Mouse (Mus musculus) heart, adult 9 months (tissue): ENCODE measurements around the gene Npr1.

ENCODE experiments used
- DNase-seq, 2 experiments: peaks; one replicate each; pipeline ENCODE4 v3.0.0; 2022; ENCODE audit warnings: low spot score in 2 of 2

The Npr1 gene

DNA sequence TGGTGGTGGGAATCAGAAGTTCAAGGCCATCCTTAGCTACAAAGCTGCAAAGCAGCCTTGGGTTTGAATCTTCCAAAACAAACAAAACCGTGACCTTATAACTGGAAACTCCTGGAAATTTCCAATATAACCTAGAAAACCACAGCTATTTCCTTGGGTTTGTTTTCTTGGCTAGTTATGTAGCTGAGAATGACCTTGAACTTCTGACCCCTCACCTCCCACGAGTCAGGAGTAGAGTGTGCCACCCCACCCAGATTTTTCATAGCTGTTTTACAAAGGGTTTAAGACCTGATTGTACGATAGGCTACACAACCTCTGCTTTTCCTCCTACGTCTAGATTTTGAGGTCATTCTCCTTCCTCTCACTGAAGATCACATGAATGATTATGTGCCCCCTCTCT is 28.5 kb downstream of the Npr1 start:
- no peak for DNase-seq

DNA sequence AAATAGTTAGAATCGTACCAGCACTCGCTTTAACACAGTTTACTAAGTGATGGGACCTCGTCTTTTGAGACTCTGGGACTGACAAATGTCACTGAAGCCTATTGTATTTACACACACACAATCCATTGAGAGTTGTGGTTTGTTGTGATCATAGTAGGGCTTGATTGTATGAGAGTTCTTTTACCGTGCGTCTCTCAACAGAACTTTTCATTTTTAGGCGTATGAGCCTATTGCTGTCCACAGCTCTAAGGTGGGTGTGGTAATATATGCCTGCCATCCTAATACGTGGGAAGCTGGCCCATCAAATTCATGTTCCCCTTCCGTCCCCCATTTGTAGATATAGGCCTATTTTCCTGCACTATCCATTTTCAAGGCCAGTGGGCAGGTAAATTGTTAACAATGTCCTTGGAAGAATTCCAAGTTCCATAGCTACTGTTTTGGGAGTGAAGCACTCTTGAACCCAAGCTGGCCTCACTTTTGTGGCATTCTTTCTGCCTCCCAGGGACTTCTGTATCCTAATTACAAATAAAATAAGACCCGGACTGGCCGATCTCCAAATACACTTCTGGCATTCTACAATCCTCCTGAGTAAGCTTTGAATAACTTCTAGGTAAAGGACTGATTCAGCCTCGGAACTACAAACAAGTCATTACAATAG is 31.5 kb downstream of the Npr1 start:
- no peak for DNase-seq

DNA sequence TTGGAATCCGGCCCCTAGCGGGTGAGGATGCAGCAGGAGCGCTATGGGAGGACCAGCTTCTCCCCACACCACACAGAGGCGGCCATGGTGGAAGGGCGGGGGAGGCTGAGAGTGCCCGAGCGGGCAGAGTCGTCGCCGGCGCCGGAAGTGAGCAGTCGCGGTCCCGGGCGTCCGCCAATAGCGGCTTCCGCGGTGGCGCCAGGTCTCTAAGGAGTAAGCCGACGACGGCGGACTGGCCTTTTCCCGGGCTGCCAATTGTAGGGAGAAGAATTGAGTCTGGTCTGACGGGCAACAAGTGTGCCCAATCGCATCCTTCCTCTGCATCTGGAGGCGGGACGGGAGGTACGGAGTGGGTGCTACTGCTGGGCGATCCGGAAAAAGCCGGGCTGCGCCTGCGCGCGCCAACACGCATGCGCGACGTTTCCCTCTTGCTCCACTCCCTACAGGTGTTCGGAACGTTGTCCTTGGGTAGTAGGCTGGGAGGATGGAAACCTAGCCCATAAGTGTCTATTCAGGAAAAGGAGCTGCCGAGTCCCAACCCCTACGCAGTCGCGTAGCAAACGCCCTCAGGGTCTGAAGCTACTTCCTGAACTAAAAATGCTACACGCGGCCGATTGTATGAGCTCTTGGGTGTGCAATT is 32.2 kb downstream of the Npr1 start, which contains the start of gene Ints3:
TSS of gene Ints3 (minus strand) at position 242 of the 640 bp plus-strand sequence.
- DNase-seq: peak; percentile 100

DNA sequence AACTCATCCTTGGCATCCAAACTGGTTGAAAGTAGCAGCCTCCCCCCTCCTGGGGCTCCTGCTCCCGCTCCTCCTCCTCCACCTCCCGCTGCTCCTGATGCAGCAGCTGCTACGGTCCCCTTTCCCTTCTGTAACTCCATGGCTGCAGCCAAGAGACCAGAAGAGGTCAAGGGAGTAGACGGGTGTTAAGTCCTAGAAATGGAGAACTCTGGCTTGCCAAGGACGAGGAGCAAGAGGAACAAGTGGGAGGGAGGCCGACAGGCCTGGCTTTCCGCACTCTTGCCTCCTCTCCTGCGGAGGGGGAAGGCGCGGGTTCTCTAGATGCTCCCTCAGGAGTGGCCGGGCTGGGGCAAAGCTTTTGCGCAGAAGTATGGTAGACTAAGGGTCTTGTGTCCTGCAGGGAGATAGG is 32.9 kb downstream of the Npr1 start:
- DNase-seq: no peak

DNA sequence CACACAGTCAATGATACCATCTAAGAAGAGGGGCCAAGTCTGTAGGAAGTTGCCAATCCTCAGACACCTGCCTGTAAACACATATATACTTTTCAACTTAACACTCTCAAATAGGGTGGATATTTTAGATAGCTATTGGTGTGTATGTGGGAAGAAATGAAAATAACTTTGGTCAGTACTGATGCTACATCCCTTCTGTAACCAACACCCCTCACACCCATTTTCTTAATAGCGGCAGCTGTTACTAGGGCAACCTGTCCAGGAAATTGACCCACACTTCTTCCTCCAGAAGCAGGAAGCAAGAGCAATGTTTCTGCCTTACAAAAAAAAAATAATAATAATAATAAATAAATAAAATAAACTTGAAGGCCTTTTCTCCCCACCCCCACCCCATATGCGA is 33.3 kb downstream of the Npr1 start:
- DNase-seq: no peak

DNA sequence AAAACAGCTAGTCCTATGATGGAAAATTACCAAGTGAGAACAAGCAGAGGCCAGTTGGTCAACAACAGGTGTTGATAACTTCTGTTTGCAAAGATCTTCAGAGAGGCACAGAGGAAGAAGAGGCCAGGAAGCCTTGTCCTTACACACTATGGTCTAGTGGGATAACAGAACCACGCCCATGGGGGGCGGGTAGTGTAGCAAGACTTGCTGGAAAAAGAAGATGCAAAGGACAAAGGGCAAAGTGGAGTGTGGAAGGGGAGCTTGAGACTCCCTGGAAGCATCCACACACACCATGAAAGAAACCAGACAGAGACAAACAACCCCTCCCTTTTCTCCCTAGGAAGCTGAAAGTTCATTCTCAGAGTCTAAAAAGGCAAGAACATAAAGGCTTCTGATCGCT is 36.1 kb downstream of the Npr1 start:
- no peak for DNase-seq

DNA sequence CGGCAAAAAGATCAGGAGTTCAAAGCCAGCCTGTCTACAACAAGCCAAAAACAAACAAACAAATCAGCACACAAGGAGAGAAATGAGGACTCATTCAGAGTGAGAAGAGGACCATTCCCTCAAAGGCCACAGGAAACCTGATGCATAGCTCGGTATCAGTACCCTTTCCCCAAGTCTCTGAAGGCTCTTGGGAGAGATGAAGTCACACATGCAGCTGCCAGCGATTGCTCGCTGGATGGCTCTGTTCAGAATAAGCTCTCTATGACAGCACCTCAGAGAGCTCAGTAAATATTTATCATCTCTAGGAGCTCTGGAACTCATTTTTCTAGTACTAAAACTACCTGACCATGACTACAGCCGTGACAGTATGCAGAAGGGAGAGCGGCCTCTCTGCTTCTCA is 37.5 kb downstream of the Npr1 start:
- DNase-seq: no peak

DNA sequence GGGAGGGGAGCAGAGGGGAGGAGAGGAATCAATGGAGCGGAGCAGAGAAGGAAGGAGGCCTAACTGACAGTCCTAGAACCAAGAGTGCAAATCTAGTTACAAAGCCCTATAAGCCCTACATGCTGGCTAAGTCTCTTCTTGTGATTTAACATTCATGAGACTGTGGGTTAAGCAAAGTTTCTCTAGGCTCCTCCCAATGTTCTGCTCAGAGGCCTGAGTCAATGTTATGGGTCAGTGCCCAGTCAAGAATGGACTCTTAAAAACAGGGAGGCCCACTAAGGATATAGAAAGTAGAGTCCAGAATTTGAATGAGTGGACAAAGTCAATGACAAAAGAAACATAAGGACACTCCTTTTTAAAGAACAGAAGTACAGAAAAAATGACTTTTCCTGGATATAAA is 38.1 kb downstream of the Npr1 start:
- DNase-seq: no peak

DNA sequence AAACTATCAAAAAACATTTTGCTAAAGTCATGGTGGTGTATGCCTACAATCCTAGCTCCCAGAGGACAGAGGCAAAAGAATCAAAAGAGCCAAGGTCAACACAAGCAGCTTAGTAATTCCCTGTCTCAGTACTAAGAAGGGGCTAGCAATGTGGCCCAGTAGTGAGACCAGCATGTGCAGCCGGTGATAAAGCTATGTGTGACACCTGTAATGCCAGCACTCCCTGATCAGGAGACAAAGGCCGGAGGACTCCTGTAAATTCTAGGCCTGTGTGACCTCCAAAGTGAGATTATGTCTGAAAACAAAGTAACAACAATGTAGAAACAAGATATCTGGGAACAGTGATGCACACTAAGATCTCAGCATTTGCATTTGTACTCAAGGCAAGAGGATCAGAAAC is 40.2 kb downstream of the Npr1 start:
- no peak for DNase-seq

DNA sequence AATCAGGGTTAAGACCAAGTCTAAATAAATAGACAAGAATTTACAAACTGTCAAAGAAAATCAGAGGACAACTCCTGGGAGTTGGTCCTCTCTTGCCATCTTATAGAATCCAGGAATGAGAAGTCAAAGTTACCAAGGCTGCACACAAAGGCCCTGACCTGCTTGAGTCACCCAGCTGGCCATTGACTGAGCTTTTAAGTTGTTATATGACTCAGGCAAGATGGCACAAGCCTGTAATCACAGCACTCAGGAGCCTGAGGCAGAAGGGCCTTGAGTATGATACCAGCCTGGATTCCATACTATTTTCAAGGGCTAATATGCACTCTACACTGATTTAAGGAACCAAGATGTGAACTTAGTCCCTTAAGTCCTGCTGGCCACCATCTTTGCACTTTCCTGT is 42.1 kb downstream of the Npr1 start:
- DNase-seq: no peak

DNA sequence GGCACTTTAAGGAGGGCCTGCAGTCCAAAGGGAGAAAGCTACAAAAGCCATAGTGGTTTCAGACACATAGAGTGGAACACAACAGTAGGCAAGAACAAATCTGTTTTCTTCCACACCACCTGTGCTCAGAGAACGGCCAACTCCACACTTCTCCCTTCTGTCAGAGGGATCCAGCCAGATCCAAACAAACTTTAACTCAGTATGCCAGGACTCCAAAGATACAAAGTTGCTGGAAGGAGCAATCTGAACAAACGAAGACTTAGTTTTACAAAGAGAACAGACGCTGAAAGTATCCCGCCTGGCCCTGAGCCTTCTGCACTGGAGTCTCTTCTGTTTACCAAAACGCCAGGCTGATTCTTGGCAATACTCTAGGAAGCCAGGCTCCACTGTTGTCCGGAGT is 45.0 kb downstream of the Npr1 start:
- no peak for DNase-seq

DNA sequence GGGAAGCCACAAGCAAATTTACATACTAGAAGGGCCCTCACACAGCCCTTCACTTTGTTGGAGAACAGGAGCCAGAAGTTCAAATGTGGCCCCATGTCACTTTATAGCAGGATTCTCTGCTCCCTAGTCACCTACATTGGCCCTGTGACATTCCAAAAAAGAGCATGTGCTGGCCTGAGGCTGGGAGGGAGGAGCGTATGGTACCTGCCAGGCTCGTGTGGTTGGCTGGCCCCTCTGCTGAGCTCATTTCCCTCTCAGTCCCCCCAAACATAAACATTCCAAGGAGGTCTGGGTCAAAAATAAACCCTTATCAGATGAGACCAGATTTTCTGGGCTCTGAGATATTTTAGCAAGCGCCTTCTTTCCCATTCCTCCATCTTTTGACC is 52.7 kb downstream of the Npr1 start:
- no peak for DNase-seq

DNA sequence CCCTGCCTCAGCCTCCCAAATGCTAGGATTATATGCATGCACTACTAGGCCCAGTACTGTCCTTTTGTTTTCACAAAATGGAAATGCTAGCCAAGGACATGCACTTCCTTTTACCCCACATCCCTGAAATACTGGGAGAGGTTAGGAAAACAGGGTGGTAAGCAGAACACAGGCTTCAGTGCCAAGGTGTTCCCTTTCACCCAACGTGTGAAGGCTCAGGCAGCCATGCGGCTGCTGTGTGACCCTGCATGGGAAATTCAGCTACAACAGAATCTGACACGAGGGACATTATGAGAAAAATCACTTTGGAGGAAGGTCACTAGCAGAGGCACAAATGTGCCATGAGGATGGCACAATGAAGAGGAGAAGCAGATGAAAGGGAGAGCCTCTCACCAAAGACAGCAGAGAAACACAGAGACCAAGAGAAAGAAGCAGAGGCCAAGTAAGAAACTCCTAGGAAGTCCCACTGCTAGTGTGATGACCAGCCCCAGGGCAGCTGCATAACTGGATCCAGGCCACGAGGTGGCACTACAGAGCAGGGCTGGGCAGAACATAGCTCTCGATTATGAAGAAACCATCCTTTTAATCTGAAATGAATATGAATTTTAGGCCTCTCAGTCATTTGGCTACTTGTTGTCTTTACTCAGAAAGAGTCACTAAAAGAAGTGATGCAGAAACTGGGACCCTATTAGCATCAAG is 53.2 kb downstream of the Npr1 start:
- DNase-seq: peak; percentile 58 to 71

DNA sequence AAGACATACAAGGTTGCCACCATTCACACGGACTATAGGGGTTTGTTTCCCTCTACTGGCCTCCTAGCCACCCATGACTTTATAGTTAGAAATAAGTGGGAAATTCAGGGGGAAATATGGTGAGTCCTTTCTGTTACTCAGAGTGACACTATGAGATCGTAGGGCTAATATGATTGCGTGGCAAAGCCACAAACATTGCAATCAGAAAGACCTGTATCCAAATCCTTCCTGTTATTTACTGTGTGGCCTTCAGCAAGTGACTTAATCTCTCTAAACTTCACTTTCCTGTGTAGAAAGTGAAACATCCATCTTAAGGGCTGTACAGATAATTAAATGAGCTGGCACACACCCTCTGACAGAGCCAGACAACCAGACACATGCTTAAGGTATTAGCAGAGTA is 56.9 kb downstream of the Npr1 start:
- DNase-seq: no peak

DNA sequence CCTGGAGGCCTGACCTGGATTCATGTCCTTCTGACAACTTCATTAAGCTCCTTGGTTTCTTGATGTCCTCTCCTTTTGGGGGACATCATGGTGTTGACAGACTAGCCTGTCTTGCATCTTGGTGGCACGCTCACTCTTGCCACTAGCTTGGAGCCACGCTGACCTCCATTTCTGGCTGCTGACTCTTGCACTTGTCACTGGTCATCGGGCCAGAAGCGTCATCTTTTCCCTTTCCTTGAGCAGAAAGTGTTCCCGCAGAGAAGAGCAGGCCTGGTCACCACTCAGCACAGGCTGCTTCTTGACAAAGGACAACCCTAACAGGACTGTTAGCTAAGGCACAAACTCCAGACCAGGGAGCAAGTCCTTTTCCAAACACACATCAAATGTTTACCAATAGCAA is 59.3 kb downstream of the Npr1 start:
- DNase-seq: no peak

DNA sequence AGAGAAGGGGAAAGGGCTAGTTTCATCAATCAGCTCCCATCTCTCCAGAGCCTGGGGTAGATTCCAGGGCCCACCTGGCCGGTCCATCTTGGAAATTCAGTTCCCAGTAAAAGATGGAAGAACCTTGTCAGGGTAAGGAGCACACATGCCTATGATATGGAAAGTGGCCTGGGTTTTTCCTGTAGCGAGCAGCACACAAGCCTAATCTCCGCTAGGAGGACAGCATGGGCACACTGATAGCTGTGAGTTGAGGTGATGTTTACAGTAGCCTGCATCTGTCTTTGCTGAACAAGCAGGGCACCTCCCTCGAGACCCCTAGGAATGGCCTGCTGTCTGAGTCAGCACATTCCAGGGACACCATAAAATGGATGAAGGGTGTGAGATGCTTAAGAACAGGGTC is 61.1 kb downstream of the Npr1 start:
- no peak for DNase-seq

DNA sequence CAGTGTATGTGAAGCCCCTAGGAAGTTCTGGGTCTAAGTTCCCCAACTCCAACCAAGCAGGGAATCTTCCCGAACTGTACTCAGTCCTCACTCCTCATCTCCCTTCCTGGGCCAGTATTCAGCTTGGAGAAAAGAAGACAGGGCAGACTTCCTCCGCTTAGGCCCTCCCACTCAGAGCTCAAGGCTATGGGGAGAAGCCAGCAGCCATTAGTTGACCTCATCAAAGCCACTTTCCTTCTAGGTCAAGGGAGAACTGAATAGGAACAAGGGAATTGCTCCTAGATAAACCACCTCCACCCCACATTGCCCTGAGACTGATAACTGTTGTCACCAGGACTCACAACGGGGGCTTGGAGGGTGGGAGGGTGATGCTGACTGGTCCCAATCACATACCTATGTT is 61.5 kb downstream of the Npr1 start:
- no peak for DNase-seq

DNA sequence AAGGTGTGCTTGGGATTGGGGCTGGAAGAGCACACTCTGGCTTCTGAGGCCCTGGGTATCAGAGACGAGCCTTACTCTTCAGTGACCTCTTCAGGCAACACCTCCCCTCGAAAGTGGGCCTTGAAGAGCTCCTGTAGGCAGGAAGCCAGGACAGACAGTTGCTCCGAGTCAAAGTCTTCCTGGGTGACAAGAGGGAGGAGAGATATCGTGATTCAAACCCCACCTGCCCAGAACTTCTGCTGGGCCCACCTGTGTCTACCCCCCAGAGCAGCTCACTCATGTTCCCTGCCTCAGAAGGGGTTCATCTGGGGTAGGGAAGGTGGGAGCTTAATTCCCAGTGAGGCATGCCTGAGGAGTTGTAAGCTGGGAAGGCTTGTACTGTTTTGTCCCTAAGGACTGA is 64.7 kb downstream of the Npr1 start:
- no peak for DNase-seq
